Mouse (Mus musculus) heart, embryonic 14.5 days (tissue): ENCODE data around the gene Tnik. TPM values are rescaled to one million over a fixed set of nuclear protein-coding genes. Genes with fewer than 3 reads are reported as not detected.

Experiments used
- ATAC-seq: fragments of 200-750 bp; cut with Nextera tagmentation; 2 replicates; pipeline ENCODE4 v1.8.0; 2017; ENCODE audit warnings: low read depth, moderate TSS enrichment; ENCODE audit not compliant: insufficient number of reproducible peaks, insufficient read depth, low FRiP score
- H3K27ac ChIP-seq, 2 experiments: fragments of 200-500 bp in 1 of 2; fragments of 300-500 bp in 1 of 2; sonication (generic) in 1 of 2; replicated peaks in 1 of 2; 2 replicates each; pipeline ENCODE4 v1.5.1; 2012 to 2014; ENCODE audit warnings: low read depth in 2 of 2, low read length in 2 of 2, control low read depth in 1 of 2, mild to moderate bottlenecking in 1 of 2, mixed read lengths in 1 of 2; ENCODE audit not compliant: control insufficient read depth in 1 of 2, insufficient read depth in 1 of 2
- H3K27me3 ChIP-seq: fragments of 300-500 bp; sonication (generic); 2 replicates; pipeline ENCODE4 v1.6.1; 2014; ENCODE audit warnings: mild to moderate bottlenecking, low read length, control low read depth; ENCODE audit not compliant: control insufficient read depth, insufficient read depth
- H3K36me3 ChIP-seq: fragments of 300-500 bp; sonication (generic); 2 replicates; pipeline ENCODE4 v1.6.1; 2014; ENCODE audit warnings: mild to moderate bottlenecking, control low read depth, low read length, mixed read lengths; ENCODE audit not compliant: control insufficient read depth, insufficient read depth
- H3K4me1 ChIP-seq, 2 experiments: fragments of 200-500 bp in 1 of 2; fragments of 300-500 bp in 1 of 2; sonication (generic) in 1 of 2; 2 replicates each; pipeline ENCODE4 v1.6.1; 2012 to 2014; ENCODE audit warnings: low read length in 2 of 2, control low read depth in 1 of 2, mixed read lengths in 1 of 2; ENCODE audit not compliant: control insufficient read depth in 2 of 2, insufficient read depth in 2 of 2
- H3K4me2 ChIP-seq: fragments of 300-500 bp; sonication (generic); 2 replicates; pipeline ENCODE4 v1.6.1; 2014; ENCODE audit warnings: mild to moderate bottlenecking, low read length
- H3K4me3 ChIP-seq, 2 experiments: fragments of 200-500 bp in 1 of 2; fragments of 300-500 bp in 1 of 2; sonication (generic) in 1 of 2; 2 replicates each; pipeline ENCODE4 v1.5.1; 2012 to 2014; ENCODE audit warnings: low read length in 2 of 2, mild to moderate bottlenecking in 2 of 2, control low read depth in 1 of 2, low read depth in 1 of 2, moderate library complexity in 1 of 2; ENCODE audit not compliant: control insufficient read depth in 1 of 2, insufficient read depth in 1 of 2
- H3K9ac ChIP-seq: fragments of 300-500 bp; sonication (generic); 2 replicates; pipeline ENCODE4 v1.6.1; 2014; ENCODE audit warnings: mild to moderate bottlenecking, low read length
- H3K9me3 ChIP-seq: fragments of 300-500 bp; sonication (generic); 2 replicates; pipeline ENCODE4 v1.6.1; 2016; ENCODE audit warnings: low read length, control low read depth; ENCODE audit not compliant: control insufficient read depth
- WGBS: fragments of 180-500 bp; shearing (Covaris S2); extraction: QIAGEN DNeasy Blood & Tissue Kit; methylation state at CpG from one replicate; pipeline ENCODE4 v1.1.7; 2014; 5-methylcytosine and 5-hydroxymethylcytosine counted together
- polyA plus RNA-seq: library from polyadenylated mRNA; unstranded; fragments of >200 nt; fragmentation: Nextera tagmentation; extraction: Ambion mirVana; gene quantifications from 2 replicates; pipeline ENCODE4 v1.2.1, GENCODE M21; 2014

The Tnik gene
- polyA plus RNA-seq, 1 experiment from 2014 or later: 13.7 TPM

DNA sequence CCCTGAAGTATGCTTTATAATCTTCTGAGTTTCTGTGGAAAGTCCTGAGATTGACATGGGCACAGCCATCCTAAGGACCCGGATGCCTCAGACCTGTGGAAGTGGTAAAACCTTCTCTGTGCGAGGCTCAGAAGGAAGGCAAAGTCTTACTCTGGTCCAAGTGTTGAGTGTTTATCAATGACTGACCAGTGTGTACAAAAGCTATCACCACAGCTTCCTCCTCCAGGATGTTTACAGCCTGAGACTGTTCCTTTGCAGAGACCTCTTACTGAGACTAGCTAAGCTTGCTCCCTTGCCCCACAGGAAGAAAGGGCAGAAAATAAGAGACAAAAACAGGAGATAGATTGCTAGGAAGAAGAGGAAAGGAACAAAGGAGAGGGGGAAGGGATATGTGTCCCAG is 422.5 kb downstream of the Tnik start:
- WGBS: 43% methylated on average over 2 of the region's 2 CpGs
- Histone ChIP-seq H3K4me2 (no peak overlapping the region), H3K4me1 (peaks cover 6% of the 10 kb centered on the region in 2 experiments; a peak in 2 of 4 replicates), H3K9me3 (no peaks in the 10 kb centered on the region), H3K4me3 (no peak overlapping the region), H3K27me3 (no peaks in the 10 kb centered on the region), H3K36me3 (no peaks in the 10 kb centered on the region), H3K9ac (no peak overlapping the region), H3K27ac (no peak overlapping the region)
- no peak for ATAC-seq

DNA sequence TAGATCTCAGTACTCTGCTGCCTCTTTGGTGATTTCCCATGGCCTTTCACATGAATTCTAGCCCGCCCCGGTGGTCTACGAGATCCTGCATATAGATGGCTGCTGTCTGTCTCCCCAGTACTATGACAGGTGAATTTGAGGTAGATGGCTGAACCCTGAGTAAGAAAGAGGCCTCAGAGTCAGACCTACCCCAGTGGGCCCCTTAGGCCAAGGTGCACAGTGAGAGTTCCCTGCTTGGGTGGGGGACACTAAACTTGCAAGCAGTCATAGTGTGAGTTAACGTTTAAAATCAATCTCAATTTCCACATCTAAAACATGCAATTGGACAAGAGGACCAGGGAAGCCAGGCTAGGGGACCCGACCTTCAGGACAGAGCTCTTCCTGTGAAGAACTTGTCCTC is 431.8 kb downstream of the Tnik start:
- H3K36me3 ChIP-seq: no peaks in the 10 kb centered on the region
- no peaks in the 10 kb centered on the region for H3K27me3 ChIP-seq
- H3K4me2 ChIP-seq: no peak overlapping the region
- H3K27ac ChIP-seq: no peak overlapping the region
- no peaks in the 10 kb centered on the region for H3K9me3 ChIP-seq
- no peak overlapping the region for H3K9ac ChIP-seq
- 87% methylated on average over 5 of the region's 5 CpGs for WGBS
- no peak overlapping the region for H3K4me3 ChIP-seq
- ATAC-seq: no peak
- no peaks in the 10 kb centered on the region for H3K4me1 ChIP-seq

DNA sequence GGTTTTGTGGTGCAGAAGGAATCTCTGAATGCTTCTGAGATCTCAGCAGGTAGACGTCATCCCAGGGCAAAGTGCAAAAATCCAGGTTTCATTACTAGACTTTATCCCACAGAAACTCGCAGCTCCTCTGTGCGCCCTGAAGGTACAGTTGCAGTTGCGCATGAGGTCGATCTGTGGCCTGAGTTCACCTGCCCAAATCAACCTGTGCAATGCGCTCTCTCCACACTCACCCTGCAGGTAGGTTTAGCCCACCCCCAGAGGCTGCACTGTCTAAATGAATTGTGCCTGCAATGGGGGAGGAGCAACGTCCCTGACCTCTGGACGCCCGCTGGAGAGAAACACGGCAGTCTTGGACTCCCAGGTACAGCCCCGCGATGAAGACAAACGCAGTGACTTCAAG is 432.6 kb downstream of the Tnik start:
- 79% methylated on average over 13 of the region's 13 CpGs for WGBS
- H3K27ac ChIP-seq: no peak overlapping the region
- no peaks in the 10 kb centered on the region for H3K4me1 ChIP-seq
- no peaks in the 10 kb centered on the region for H3K36me3 ChIP-seq
- ATAC-seq: no peak
- no peak overlapping the region for H3K9ac ChIP-seq
- H3K4me3 ChIP-seq: no peak overlapping the region
- no peak overlapping the region for H3K4me2 ChIP-seq
- H3K27me3 ChIP-seq: no peaks in the 10 kb centered on the region
- H3K9me3 ChIP-seq: no peaks in the 10 kb centered on the region

DNA sequence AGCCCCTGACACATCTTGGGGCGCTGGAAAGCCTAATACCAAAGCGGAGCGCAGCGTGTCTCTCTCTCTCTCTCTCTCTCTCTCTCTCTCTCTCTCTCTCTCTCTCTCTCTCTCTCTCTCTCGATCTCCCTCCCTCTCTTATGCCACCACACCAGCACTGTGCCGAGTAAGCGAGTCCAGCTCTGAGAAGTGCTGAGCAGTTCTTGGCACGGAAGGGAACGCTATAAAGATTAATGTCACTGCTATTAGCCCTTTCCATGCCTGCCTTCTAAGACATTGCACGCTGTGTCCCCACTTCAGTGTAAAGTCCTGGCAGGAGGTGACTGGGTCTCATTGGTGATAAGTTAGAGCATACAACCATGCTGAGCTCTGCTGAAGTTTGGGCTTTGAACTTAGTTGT is 433.1 kb downstream of the Tnik start:
- 0 out of 2 replicates have a peak, but pooled peaks have one; percentile 21 for ATAC-seq
- WGBS: 73% methylated on average over 10 of the region's 10 CpGs
- no peaks in the 10 kb centered on the region for H3K36me3 ChIP-seq
- H3K9me3 ChIP-seq: no peaks in the 10 kb centered on the region
- no peaks in the 10 kb centered on the region for H3K4me1 ChIP-seq
- H3K9ac ChIP-seq: no peak overlapping the region
- H3K4me2 ChIP-seq: no peak overlapping the region
- H3K27ac ChIP-seq: no peak overlapping the region
- no peaks in the 10 kb centered on the region for H3K27me3 ChIP-seq
- H3K4me3 ChIP-seq: no peak overlapping the region

DNA sequence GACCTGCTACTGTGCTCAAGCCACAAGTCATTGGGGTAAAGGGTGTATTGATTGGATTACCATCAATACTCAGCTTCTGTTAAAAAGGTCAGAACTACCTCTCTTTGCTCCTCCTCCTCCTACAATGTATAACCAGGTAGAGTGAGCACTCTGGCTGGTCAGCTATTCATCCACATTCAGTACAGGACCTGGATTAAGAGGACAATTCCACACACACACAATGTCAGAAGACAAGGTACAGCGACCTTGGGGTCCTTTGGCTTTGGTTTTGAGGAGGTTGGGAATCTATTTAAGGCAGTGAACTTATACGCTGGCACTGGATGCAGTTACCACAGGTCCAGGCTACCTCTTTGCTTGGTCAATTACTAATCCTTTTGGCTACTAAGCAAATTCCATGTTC is 434.8 kb downstream of the Tnik start, which contains the start of gene Slc2a2:
Slc2a2 (plus strand) TSS at position 107 of the 400 bp plus-strand sequence.
- 80% methylated on average over 2 of the region's 2 CpGs for WGBS
- ATAC-seq: no peak

DNA sequence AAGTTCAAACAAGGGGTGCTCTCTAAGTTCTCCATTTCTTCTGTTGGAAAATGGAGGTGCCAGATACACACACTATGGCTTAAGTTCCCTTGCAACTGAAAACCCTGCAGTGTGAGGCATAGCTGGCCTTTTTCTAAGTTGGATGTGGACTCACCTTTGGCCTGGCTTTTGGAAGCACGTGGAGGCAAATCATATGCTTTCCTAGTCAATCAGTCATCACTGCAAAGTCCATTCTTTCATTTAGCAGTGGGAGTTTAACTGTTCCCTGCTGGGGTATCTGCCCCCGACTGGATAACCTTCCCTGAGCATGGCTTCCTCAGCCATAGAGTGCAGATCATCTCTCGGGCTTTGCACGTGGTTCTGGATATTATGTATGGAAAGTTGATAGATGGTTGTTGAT is 436.6 kb downstream of the Tnik start:
- no peaks in the 10 kb centered on the region for H3K27me3 ChIP-seq
- WGBS: 70% methylated on average over 4 of the region's 4 CpGs
- H3K4me2 ChIP-seq: no peak overlapping the region
- ATAC-seq: no peak
- H3K27ac ChIP-seq: no peak overlapping the region
- H3K9ac ChIP-seq: no peak overlapping the region
- H3K4me3 ChIP-seq: no peak overlapping the region
- no peaks in the 10 kb centered on the region for H3K4me1 ChIP-seq
- H3K36me3 ChIP-seq: no peaks in the 10 kb centered on the region
- no peaks in the 10 kb centered on the region for H3K9me3 ChIP-seq

More for the DNA sequence above, 434.8 kb downstream of the Tnik start, which contains the start of gene Slc2a2:
- H3K9me3 ChIP-seq: no peaks in the 10 kb centered on the region
- no peak within 1 kb of the TSS for H3K4me3 ChIP-seq
- H3K4me1 ChIP-seq: no peaks in the 10 kb centered on the region
- no peak within 1 kb of the TSS for H3K4me2 ChIP-seq
- no peaks in the 10 kb centered on the region for H3K27me3 ChIP-seq
- H3K9ac ChIP-seq: no peak within 1 kb of the TSS
- no peaks in the 10 kb centered on the region for H3K36me3 ChIP-seq
- H3K27ac ChIP-seq: no peak within 1 kb of the TSS

DNA sequence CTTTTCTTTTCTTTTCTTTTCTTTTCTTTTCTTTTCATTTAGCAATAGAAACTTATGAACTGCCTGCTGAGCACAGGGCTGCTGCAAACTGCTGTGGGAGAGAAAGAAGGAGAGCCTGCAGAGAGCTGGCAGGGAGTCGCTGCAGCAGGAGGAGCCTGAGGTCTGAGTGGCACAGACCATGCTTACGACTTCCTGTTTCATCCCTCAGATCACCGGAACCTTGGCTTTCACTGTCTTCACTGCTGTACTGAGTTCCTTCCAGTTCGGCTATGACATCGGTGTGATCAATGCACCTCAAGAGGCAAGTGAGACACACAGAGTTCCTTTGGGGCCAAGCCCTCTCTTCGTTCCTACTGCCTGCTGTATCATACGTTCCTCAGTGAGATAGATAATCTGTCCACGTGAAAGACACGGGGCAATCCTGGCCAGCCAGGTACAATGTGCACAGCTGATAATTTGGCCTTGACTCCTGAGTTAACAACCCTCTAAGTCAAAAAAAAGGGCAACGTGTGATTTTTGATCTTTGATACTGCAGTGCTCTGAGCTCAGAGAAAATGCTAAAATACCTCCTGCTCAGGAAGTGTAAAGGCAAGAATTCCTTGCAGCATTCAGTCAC is 442.6 kb downstream of the Tnik start:
- Histone ChIP-seq H3K27me3 (no peaks in the 10 kb centered on the region), H3K4me3 (no peak overlapping the region), H3K9me3 (no peaks in the 10 kb centered on the region), H3K9ac (no peak overlapping the region), H3K4me2 (peak overlapping the region; percentile 21; the same call in 1 of the 2 replicates), H3K27ac (no peak overlapping the region), H3K4me1 (no peaks in the 10 kb centered on the region), H3K36me3 (no peaks in the 10 kb centered on the region)
- no peak for ATAC-seq
- WGBS: 59% methylated on average over 10 of the region's 10 CpGs

DNA sequence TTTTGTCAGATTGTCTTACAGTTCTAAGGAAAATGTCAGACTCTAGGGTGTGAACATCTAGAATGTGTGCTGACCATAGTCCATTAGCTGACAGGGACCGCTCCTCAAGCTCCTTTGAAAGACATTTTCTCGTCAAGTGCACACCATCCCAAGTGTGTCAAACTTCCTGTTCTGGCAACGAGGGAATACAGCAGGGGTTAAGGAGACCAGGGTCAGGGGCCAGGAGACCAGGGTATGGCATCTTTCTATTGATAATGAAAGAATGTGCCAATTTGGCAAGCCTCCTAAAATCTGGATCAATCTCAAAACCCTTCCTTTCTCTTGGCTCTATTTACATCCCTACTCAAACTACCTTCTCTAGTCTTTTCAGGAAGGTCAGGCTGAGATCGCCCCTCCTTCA is 443.7 kb downstream of the Tnik start:
- no peak for ATAC-seq
- Histone ChIP-seq H3K27me3 (no peaks in the 10 kb centered on the region), H3K9me3 (no peaks in the 10 kb centered on the region), H3K27ac (no peak overlapping the region), H3K4me1 (no peaks in the 10 kb centered on the region), H3K4me2 (no peak overlapping the region), H3K4me3 (no peak overlapping the region), H3K9ac (no peak overlapping the region), H3K36me3 (no peaks in the 10 kb centered on the region)
- WGBS: 71% methylated on average over 4 of the region's 4 CpGs
